Mouse (Mus musculus) kidney, adult 2 months (tissue): ENCODE results near the gene Wdr82. TPM values are rescaled to one million over a fixed set of nuclear protein-coding genes. Genes with fewer than 3 reads are reported as not detected.

Experiments
- DNase-seq: peaks from one replicate; pipeline ENCODE4 v3.0.0; 2021
- H3K27ac ChIP-seq: fragments of 200-500 bp; 2 replicates; pipeline ENCODE4 v1.5.1; 2012; ENCODE audit warnings: low read depth, low read length, control low read depth, inconsistent platforms; ENCODE audit not compliant: insufficient read depth
- H3K27me3 ChIP-seq: fragments of 200-500 bp; replicated peaks from 2 replicates; pipeline ENCODE4 v1.6.1; 2012; ENCODE audit warnings: mild to moderate bottlenecking, moderate library complexity, low read length, inconsistent platforms; ENCODE audit not compliant: control insufficient read depth, insufficient read depth
- H3K36me3 ChIP-seq: fragments of 200-500 bp; 2 replicates; pipeline ENCODE4 v1.6.1; 2012; ENCODE audit warnings: mild to moderate bottlenecking, moderate library complexity, low read length, inconsistent platforms; ENCODE audit not compliant: control insufficient read depth, insufficient read depth
- H3K4me1 ChIP-seq: fragments of 200-500 bp; 2 replicates; pipeline ENCODE4 v1.6.1; 2011; ENCODE audit warnings: low read length; ENCODE audit not compliant: control insufficient read depth, insufficient read depth
- H3K4me3 ChIP-seq: fragments of 200-500 bp; 2 replicates; pipeline ENCODE4 v1.5.1; 2011; ENCODE audit warnings: mild to moderate bottlenecking, low read depth, low read length, control low read depth; ENCODE audit not compliant: insufficient read depth
- CTCF ChIP-seq: fragments of 200-500 bp; conservative IDR thresholded peaks from 2 replicates; pipeline ENCODE4 v1.5.1; 2011; ENCODE audit warnings: low read depth, mild to moderate bottlenecking, control low read depth, low read length, moderate library complexity, mixed read lengths; ENCODE audit not compliant: insufficient read depth, insufficient read length
- POLR2A ChIP-seq: fragments of 200-500 bp; IDR thresholded peaks from one replicate; pipeline ENCODE4 v1.6.1; 2011; ENCODE audit warnings: low read depth, low read length, control low read depth
- WGBS: fragments of 180-500 bp; shearing (Covaris S2); methylation state at CpG from one replicate; pipeline ENCODE4 v1.1.7; 2018; 5-methylcytosine and 5-hydroxymethylcytosine counted together
- polyA plus RNA-seq: library from polyadenylated mRNA; depleted of rRNA; stranded (reverse); fragments of >200 nt; gene quantifications from 2 replicates; pipeline ENCODE4 v1.2.3, GENCODE M21; 2012

Wdr82 gene
- polyA plus RNA-seq, 1 experiment = 38.9 TPM

- Histone ChIP-seq H3K27me3 (no peaks in the 10 kb centered on the region), H3K27ac (no peak overlapping the region), H3K4me3 (no peak overlapping the region), H3K4me1 (peaks cover 7% of the 10 kb centered on the region), H3K36me3 (peaks cover 2% of the 10 kb centered on the region; the same call in 1 of the 2 replicates)
- no peak for DNase-seq
- 79% methylated on average over 7 of the region's 7 CpGs for WGBS
- TF ChIP-seq CTCF (no peak), POLR2A (peak; percentile 12)
Observed at GRCm38 (mm10) chr9:106231220-106231619, 60.5 kb downstream of the Wdr82 start.

DNA sequence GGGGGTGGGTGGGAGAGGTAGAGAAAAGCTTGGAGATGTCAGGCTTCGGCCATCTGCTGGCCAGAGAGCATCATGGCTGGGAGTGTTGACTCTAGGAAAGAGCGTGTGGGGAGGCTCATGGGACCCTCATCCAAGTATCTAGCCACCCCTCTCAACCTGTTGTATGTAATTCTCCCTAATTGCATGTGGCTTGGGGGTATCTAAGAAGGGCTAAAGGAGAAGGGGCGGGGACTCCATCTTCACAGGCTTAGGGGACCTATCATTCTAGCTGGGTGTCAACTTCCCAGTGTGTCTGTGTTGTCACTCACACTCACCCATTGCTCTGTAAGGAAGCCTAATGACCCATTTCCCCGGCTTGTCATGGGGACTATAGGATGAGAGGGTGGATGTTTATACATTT lies 61.1 kb downstream of the Wdr82 start:
- DNase-seq = no peak
- H3K27me3 ChIP-seq = no peaks in the 10 kb centered on the region
- WGBS = 89% methylated on average over 4 of the region's 4 CpGs
- H3K27ac ChIP-seq = no peak overlapping the region
- H3K36me3 ChIP-seq = peaks cover 2% of the 10 kb centered on the region; the same call in 1 of the 2 replicates
- TF ChIP-seq CTCF (peak; percentile 35), POLR2A (peak; percentile 30)
- no peak overlapping the region for H3K4me3 ChIP-seq
- H3K4me1 ChIP-seq = peaks cover 12% of the 10 kb centered on the region

- Histone ChIP-seq H3K36me3 (peaks cover 4% of the 10 kb centered on the region; the same call in 1 of the 2 replicates), H3K4me1 (peaks cover 20% of the 10 kb centered on the region), H3K27ac (no peak overlapping the region), H3K4me3 (no peak overlapping the region), H3K27me3 (no peaks in the 10 kb centered on the region)
- TF ChIP-seq POLR2A (no peak), CTCF (no peak)
- WGBS = 85% methylated on average over 3 of the region's 3 CpGs
- no peak for DNase-seq
Observed at GRCm38 (mm10) chr9:106232956-106233355, 62.2 kb downstream of the Wdr82 start.

- peaks cover 21% of the 10 kb centered on the region for H3K4me1 ChIP-seq
- no peak overlapping the region for H3K4me3 ChIP-seq
- H3K36me3 ChIP-seq = peaks cover 6% of the 10 kb centered on the region; the same call in 1 of the 2 replicates
- no peaks in the 10 kb centered on the region for H3K27me3 ChIP-seq
- no peak for DNase-seq
- WGBS = 79% methylated on average over 6 of the region's 6 CpGs
- H3K27ac ChIP-seq = no peak overlapping the region
- TF ChIP-seq POLR2A (no peak), CTCF (no peak)
Observed at GRCm38 (mm10) chr9:106233953-106234352, 63.2 kb downstream of the Wdr82 start.

DNA sequence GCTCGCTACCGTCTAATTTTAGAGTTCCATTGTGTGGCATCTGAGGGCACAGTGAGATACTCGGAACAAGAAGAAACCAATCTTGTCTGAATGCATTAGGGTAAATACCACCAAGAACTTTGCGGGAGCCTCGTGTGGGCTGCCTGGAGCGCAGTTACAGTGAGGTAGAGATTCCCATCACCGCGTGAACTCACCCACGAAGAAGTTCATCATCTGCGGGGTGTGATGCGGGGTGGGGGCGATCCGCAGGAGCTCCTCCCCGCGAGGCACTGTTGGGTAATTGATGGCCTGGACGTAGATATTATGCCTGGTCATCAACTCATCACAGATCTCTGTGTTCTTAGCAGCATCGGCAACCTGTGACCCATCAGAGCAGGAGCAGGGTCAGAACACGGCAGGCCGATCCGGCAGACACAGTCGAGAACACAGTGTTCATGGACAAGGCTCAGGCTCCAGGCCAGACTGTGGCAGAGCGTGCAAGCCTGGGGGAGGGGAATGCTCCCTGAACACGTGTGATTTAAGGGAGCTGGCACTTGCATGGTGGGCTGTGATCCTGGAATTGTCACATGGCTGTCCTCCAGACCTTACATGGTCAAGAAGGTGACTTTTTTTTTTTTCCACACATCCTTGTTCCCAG lies 64.6 kb downstream of the Wdr82 start:
- peak overlapping the region; percentile 61 for H3K27ac ChIP-seq
- 0 out of 2 replicates have a peak, but pooled peaks have one; percentile 3 for TF ChIP-seq CTCF
- no peak for TF ChIP-seq POLR2A
- H3K36me3 ChIP-seq = peaks cover 9% of the 10 kb centered on the region; the same call in 1 of the 2 replicates
- no peak overlapping the region for H3K4me3 ChIP-seq
- WGBS = 51% methylated on average over 23 of the region's 23 CpGs
- DNase-seq = peak; percentile 76
- H3K27me3 ChIP-seq = no peaks in the 10 kb centered on the region
- peaks cover 21% of the 10 kb centered on the region for H3K4me1 ChIP-seq

DNA sequence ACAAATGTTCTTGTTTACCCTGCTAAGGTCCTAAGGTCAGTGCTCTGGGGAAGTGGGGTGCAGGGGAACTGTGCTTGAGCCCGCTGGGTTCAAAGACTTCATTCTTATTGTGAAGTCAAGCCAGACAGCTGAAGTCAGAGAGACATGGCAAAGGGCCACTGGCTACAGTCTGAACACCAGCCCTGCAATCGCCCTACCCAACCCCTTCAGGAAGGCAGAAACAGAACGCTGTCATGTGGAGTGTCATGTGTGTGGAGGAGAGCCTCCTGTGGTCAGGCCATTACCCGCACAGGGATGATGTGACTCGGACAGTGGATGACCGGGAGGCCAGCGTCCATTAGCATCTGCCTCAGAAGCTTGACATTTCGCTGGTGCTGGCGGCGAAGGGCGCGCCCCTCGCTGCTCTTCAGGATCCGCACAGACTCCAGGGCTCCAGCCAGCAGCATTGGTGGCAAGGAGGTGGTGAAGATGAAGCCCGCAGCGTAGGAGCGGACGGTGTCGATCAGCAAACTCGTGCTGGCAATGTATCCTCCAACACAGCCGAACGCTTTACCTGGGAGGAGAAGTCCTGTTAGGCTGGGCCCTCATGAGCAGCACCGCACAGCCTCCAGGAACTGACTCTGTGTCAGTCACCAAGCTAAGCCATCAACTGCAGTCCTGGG lies 65.6 kb downstream of the Wdr82 start:
- H3K36me3 ChIP-seq = peaks cover 13% of the 10 kb centered on the region
- TF ChIP-seq POLR2A = peak; percentile 15
- no peak for TF ChIP-seq CTCF
- no peaks in the 10 kb centered on the region for H3K27me3 ChIP-seq
- peaks cover 25% of the 10 kb centered on the region for H3K4me1 ChIP-seq
- peak overlapping the region; percentile 70 for H3K27ac ChIP-seq
- H3K4me3 ChIP-seq = no peak overlapping the region
- peak; percentile 90 for DNase-seq
- 76% methylated on average over 23 of the region's 23 CpGs for WGBS

GRCm38 (mm10) chr9:106236818-106237211 lies 66.1 kb downstream of the Wdr82 start:
- DNase-seq = peak; percentile 80
- WGBS = 45% methylated on average over 3 of the region's 3 CpGs
- Histone ChIP-seq H3K36me3 (peaks cover 13% of the 10 kb centered on the region), H3K4me1 (peaks cover 27% of the 10 kb centered on the region), H3K4me3 (no peak overlapping the region), H3K27me3 (no peaks in the 10 kb centered on the region), H3K27ac (peak overlapping the region; percentile 70)
- TF ChIP-seq CTCF = no peak
- TF ChIP-seq POLR2A = no peak
